Mouse (Mus musculus): ENCODE data around the gene Wdr38. TPM values are rescaled to one million over a fixed set of nuclear protein-coding genes. Genes with fewer than 3 reads are reported as not detected.

Gene Wdr38
- total and polyA plus RNA-seq, 2 experiments from 2014 or later = 0.66 to 1.2 TPM

DNA sequence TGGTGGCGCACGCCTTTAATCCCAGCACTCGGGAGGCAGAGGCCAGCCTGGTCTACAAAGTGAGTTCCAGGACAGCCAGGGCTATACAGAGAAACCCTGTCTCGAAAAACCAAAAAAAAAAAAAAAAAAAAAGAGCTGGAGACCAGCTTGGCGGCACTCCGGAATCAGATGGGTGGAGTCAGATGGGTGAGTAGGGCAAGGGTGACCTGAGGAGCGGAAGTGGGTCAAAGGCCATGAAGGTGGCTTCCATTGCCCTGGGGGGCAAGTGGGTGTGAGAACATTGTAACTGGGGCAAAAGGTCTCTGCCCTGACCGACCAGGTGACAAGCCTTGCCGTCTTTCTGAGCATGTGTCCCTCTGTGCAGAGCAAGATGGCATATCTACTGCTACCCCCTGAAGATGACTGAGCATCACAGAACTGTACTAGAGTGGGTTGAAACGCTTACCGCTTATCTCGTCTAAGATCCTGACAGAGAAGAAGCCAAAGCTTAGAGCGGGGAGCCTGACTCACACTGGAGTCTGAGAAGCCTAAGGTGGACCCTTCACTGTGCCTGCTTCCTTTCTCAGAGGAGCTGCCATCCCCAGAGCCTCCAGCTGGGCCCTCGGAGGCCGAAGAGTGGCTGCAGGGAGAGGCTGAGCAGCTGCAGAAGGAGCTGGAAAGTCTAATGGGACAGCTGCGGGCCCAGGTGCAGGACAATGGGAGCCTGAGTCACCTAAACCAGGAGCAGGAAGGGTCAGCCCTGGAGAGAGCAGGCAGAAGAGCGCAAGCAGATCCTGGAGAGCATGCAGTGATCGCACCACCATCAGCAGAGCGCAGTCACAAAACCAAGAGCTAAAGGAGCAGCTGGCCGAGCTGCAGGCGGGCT lies 21.1 kb upstream of the Wdr38 start:
- 83% methylated on average over 21 of the region's 21 CpGs for WGBS
- Histone ChIP-seq H3K4me2 (ENCODE audit: low read depth, low read length) (no peak overlapping the region), H3K36me3 (ENCODE audit: insufficient read depth, low read length) (no peaks in the 10 kb centered on the region), H3K9me3 (ENCODE audit: low read length) (no peaks in the 10 kb centered on the region), H3K4me3 (ENCODE audit: low read length) (no peak overlapping the region), H3K27me3 (ENCODE audit: insufficient read depth, low read length) (no peaks in the 10 kb centered on the region), H3K9ac (replicated peaks; ENCODE audit: low read length) (no peak overlapping the region), H3K27ac (no peak overlapping the region), H3K4me1 (ENCODE audit: insufficient read depth, low read length) (no peaks in the 10 kb centered on the region)
- ATAC-seq = 0 out of 2 replicates have a peak, but pooled peaks have one; percentile 5
- no peak for DNase-seq (ENCODE audit: low spot score)
- no peak for TF ChIP-seq CTCF (IDR thresholded peaks at IDR 0.05; ENCODE audit: low read depth)

DNA sequence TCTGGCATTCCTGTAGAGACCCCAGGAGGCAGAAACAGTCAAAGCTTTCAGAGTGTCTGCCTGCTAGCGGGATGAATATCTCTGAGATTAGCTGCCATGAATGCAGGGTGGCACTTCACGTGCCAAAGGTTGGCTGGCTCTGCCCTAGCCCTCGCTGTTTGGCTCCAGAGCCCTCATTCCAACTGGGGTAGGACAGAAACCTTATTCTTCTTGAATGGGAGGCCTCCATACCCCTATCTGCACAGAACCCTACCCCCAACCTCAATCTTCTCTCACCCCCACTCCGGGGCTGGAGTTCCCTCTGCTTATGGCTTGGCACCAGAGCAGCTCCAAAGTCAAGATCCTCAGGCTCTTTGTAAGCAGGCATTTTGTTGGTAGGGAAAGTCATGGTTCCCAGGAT lies 19.4 kb upstream of the Wdr38 start:
- H3K36me3 ChIP-seq (ENCODE audit: insufficient read depth, low read length) = no peaks in the 10 kb centered on the region
- no peak overlapping the region for H3K27ac ChIP-seq
- ATAC-seq (0 out of 2 replicates have a peak, but pooled peaks have one; percentile 10), DNase-seq (ENCODE audit: low spot score) (no peak)
- H3K4me3 ChIP-seq (ENCODE audit: low read length) = no peak overlapping the region
- WGBS = 44% methylated on average over 4 of the region's 4 CpGs
- H3K4me2 ChIP-seq (ENCODE audit: low read depth, low read length) = no peak overlapping the region
- no peak overlapping the region for H3K9ac ChIP-seq (replicated peaks; ENCODE audit: low read length)
- no peak for TF ChIP-seq CTCF (IDR thresholded peaks at IDR 0.05; ENCODE audit: low read depth)
- H3K9me3 ChIP-seq (ENCODE audit: low read length) = no peaks in the 10 kb centered on the region
- no peaks in the 10 kb centered on the region for H3K4me1 ChIP-seq (ENCODE audit: insufficient read depth, low read length)
- no peaks in the 10 kb centered on the region for H3K27me3 ChIP-seq (ENCODE audit: insufficient read depth, low read length)

DNA sequence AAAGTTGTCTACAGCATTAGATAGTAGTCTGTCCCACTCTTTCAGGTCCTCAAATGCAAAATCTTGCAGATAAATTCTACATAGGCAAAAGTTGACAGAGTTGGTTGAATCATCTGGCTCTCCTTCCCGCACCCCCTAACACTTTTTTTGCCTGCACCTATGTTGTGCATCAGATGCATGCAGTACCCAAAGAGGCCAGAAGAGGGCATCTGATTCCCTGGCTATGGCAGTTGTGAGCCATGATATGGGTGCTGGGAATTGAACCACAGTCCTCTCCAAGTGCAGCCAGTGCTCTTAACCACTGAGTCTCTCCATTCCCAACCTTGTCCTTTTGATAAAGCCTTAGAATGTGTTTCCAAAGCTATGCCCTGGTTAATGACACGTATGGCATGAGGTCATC lies 13.8 kb upstream of the Wdr38 start:
- Histone ChIP-seq H3K36me3 (ENCODE audit: insufficient read depth, low read length) (no peaks in the 10 kb centered on the region), H3K9me3 (ENCODE audit: low read length) (no peaks in the 10 kb centered on the region), H3K27ac (no peak overlapping the region), H3K4me2 (ENCODE audit: low read depth, low read length) (no peak overlapping the region), H3K4me3 (ENCODE audit: low read length) (no peak overlapping the region), H3K9ac (replicated peaks; ENCODE audit: low read length) (no peak overlapping the region), H3K27me3 (ENCODE audit: insufficient read depth, low read length) (no peaks in the 10 kb centered on the region), H3K4me1 (ENCODE audit: insufficient read depth, low read length) (no peaks in the 10 kb centered on the region)
- WGBS = 96% methylated on average over 2 of the region's 2 CpGs
- DNase-seq (ENCODE audit: low spot score) (no peak), ATAC-seq (no peak)
- peak; percentile 40 for TF ChIP-seq CTCF (IDR thresholded peaks at IDR 0.05; ENCODE audit: low read depth)

DNA sequence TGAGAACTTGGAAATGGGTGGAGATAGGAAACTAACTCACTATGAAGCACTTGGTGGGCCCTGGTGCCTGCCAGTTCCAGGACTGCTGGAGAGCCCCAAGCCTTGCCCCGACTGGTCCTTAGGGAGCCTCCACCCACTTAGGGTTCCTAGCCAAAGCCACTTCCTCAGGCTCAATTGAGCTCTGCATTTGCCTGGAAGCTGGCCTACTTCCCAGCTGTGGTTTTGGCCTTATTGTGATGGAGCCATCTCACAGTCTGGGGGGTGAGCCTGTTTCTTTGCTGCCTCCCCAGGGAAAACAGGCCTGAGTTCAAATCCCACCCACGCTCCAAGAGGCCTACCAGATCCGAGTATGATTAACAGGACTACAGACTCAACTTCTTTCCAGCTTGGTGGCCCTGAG lies 10.7 kb upstream of the Wdr38 start:
- H3K4me2 ChIP-seq (ENCODE audit: low read depth, low read length) = no peak overlapping the region
- no peak overlapping the region for H3K27ac ChIP-seq
- no peak for DNase-seq (ENCODE audit: low spot score)
- H3K9ac ChIP-seq (replicated peaks; ENCODE audit: low read length) = no peak overlapping the region
- H3K4me1 ChIP-seq (ENCODE audit: insufficient read depth, low read length) = no peaks in the 10 kb centered on the region
- H3K36me3 ChIP-seq (ENCODE audit: insufficient read depth, low read length) = no peaks in the 10 kb centered on the region
- H3K27me3 ChIP-seq (ENCODE audit: insufficient read depth, low read length) = no peaks in the 10 kb centered on the region
- H3K9me3 ChIP-seq (ENCODE audit: low read length) = no peaks in the 10 kb centered on the region
- ATAC-seq = no peak
- no peak overlapping the region for H3K4me3 ChIP-seq (ENCODE audit: low read length)
- TF ChIP-seq CTCF (IDR thresholded peaks at IDR 0.05; ENCODE audit: low read depth) = no peak
- 63% methylated on average over 3 of the region's 3 CpGs for WGBS

DNA sequence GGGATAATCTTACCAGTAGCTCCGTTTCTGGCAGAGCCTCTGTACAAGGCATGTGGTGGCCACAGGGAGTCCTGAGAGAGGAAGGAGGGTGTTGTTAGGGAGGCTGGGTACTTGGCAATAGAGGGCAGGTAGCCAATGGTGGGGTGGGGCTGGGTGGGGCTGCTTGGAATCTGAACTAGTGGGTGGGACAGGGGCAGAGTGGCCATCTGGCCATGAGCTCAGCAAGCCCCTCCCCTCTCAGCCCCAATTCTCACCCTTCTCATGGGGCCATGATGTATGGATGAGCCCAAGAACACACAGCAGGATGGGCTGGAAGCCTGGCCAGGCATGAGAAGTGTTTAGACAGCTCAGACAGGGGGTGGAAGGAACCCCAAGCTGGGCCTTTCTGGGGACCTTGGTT lies 9.9 kb upstream of the Wdr38 start:
- no peak overlapping the region for H3K4me3 ChIP-seq (ENCODE audit: low read length)
- H3K9ac ChIP-seq (replicated peaks; ENCODE audit: low read length) = no peak overlapping the region
- no peaks in the 10 kb centered on the region for H3K36me3 ChIP-seq (ENCODE audit: insufficient read depth, low read length)
- peak; percentile 53; the same call in 1 of the 2 replicates for ATAC-seq
- TF ChIP-seq CTCF (IDR thresholded peaks at IDR 0.05; ENCODE audit: low read depth) = no peak
- no peaks in the 10 kb centered on the region for H3K9me3 ChIP-seq (ENCODE audit: low read length)
- no peak overlapping the region for H3K4me2 ChIP-seq (ENCODE audit: low read depth, low read length)
- no peak for DNase-seq (ENCODE audit: low spot score)
- H3K27ac ChIP-seq = no peak overlapping the region
- WGBS = 53% methylated on average over 1 of the region's 1 CpGs
- H3K4me1 ChIP-seq (ENCODE audit: insufficient read depth, low read length) = no peaks in the 10 kb centered on the region
- no peaks in the 10 kb centered on the region for H3K27me3 ChIP-seq (ENCODE audit: insufficient read depth, low read length)

DNA sequence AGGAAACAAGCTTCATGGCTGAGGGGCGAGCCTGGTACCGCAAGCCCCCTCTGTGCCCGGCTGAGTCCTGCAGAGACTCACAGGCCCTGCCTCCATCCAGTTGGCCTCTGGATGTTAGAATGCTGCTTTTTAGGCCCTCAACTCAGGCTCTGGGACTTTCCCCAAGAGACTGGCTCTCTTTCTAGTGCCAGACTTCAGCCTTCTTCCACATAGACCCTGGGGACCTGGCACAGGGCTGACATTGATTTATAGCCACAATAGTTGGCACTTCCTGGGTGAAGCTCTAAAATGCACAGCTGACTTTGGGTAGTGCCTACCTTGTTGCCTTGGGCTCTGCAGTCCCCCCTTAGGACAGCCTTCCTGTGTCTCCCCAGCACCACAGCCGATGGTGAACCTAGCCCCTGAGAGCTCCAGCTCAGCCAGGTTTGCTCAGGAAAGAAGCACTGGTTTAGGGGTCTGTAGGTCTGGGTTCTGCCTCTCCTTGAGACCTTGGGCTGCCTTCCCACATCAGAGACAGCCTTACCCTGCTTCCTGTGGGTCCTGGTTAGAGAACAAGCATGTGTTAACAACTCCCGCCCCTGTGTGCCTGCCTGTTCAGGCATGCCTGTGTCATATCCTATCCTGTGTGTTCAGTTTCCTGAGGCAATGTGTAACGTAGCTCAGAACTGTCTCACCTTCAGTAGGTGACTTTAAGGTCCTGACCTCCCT lies 9.3 kb upstream of the Wdr38 start:
- H3K36me3 ChIP-seq (ENCODE audit: insufficient read depth, low read length) = no peaks in the 10 kb centered on the region
- ATAC-seq (no peak), DNase-seq (ENCODE audit: low spot score) (no peak)
- 79% methylated on average over 6 of the region's 6 CpGs for WGBS
- no peak overlapping the region for H3K4me3 ChIP-seq (ENCODE audit: low read length)
- no peak overlapping the region for H3K4me2 ChIP-seq (ENCODE audit: low read depth, low read length)
- no peak overlapping the region for H3K27ac ChIP-seq
- H3K9me3 ChIP-seq (ENCODE audit: low read length) = no peaks in the 10 kb centered on the region
- no peaks in the 10 kb centered on the region for H3K4me1 ChIP-seq (ENCODE audit: insufficient read depth, low read length)
- no peak for TF ChIP-seq CTCF (IDR thresholded peaks at IDR 0.05; ENCODE audit: low read depth)
- no peak overlapping the region for H3K9ac ChIP-seq (replicated peaks; ENCODE audit: low read length)
- H3K27me3 ChIP-seq (ENCODE audit: insufficient read depth, low read length) = no peaks in the 10 kb centered on the region
